Mouse (Mus musculus) embryonic facial prominence, embryonic 12.5 days (tissue): Measurements from ENCODE around the gene Bmper. TPM values are rescaled to one million over a fixed set of nuclear protein-coding genes. Genes with fewer than 3 reads are reported as not detected.

ENCODE experiments used
- ATAC-seq: fragments of 200-750 bp; cut with Nextera tagmentation; 2 replicates; pipeline ENCODE4 v1.8.0; 2017; ENCODE audit not compliant: insufficient number of reproducible peaks, insufficient read depth, low FRiP score, low TSS enrichment
- H3K27ac ChIP-seq: fragments of 300-500 bp; sonication (generic); 2 replicates; pipeline ENCODE4 v1.5.1; 2016; ENCODE audit warnings: mild to moderate bottlenecking
- H3K27me3 ChIP-seq: fragments of 300-500 bp; sonication (generic); 2 replicates; pipeline ENCODE4 v1.6.1; 2016; ENCODE audit warnings: mild to moderate bottlenecking, moderate library complexity
- H3K36me3 ChIP-seq: fragments of 300-500 bp; sonication (generic); 2 replicates; pipeline ENCODE4 v1.6.1; 2016; ENCODE audit warnings: mild to moderate bottlenecking
- H3K4me1 ChIP-seq: fragments of 300-500 bp; sonication (generic); 2 replicates; pipeline ENCODE4 v1.6.1; 2016
- H3K4me2 ChIP-seq: fragments of 300-500 bp; sonication (generic); replicated peaks from 2 replicates; pipeline ENCODE4 v1.6.1; 2016; ENCODE audit warnings: mild to moderate bottlenecking, moderate library complexity
- H3K4me3 ChIP-seq: fragments of 300-500 bp; sonication (generic); 2 replicates; pipeline ENCODE4 v1.5.1; 2016; ENCODE audit warnings: mild to moderate bottlenecking
- H3K9ac ChIP-seq: fragments of 300-500 bp; sonication (generic); 2 replicates; pipeline ENCODE4 v1.6.1; 2016; ENCODE audit warnings: mild to moderate bottlenecking, moderate library complexity
- H3K9me3 ChIP-seq: fragments of 300-500 bp; sonication (generic); 2 replicates; pipeline ENCODE4 v1.6.1; 2016; ENCODE audit warnings: mild to moderate bottlenecking, moderate library complexity
- WGBS: fragments of 180-500 bp; shearing (Covaris S2); methylation state at CpG from one replicate; pipeline ENCODE4 v1.1.7; 2016; 5-methylcytosine and 5-hydroxymethylcytosine counted together
- polyA plus RNA-seq: library from polyadenylated mRNA; unstranded; fragments of >200 nt; fragmentation: Nextera tagmentation; extraction: Ambion mirVana; gene quantifications from 2 replicates; pipeline ENCODE4 v1.2.1, GENCODE M21; 2016

Bmper gene
- polyA plus RNA-seq, 1 experiment from 2014 or later: 23.8 TPM

DNA sequence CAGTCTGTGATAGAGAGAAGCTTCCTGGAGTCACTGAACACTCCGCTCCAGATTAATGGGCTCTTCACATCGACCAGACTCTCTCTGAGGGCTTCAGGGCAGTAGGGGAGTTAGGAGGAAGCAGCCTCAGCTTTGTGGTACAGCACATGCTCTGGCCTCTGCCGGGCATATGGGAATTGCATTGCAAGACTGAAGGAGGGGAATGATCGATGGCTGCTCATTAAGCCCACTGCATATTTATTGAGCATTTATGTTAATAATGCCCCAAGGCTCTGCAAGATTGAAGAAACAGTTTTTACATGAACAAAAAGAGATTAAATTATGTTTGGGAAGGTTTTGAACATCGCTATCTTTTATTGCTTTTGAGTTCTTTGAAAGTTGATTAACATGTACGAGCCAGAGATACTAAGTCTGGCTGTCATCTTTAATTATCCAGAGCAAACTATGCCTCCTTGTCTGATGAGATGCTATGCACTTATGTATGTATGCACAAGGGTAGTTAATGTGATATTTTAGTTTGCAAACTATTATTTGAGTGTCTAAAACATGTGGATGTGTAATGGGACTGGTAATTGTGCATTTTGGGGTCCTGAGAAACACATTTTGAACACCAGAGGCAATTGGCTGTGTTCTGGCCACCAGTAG, 13.9 kb downstream of the Bmper start:
- no peak overlapping the region for H3K4me2 ChIP-seq
- H3K9ac ChIP-seq: no peak overlapping the region
- no peaks in the 10 kb centered on the region for H3K9me3 ChIP-seq
- no peak for ATAC-seq
- H3K36me3 ChIP-seq: no peaks in the 10 kb centered on the region
- H3K4me1 ChIP-seq: 0 out of 2 replicates have a peak, but pooled peaks cover 3% of the 10 kb centered on the region
- H3K4me3 ChIP-seq: no peak overlapping the region
- no peak overlapping the region for H3K27ac ChIP-seq
- no peaks in the 10 kb centered on the region for H3K27me3 ChIP-seq
- WGBS: 60% methylated on average over 6 of the region's 6 CpGs

GRCm38 (mm10) chr9:23239011-23239410, 16.1 kb downstream of the Bmper start:
- no peaks in the 10 kb centered on the region for H3K36me3 ChIP-seq
- no peak overlapping the region for H3K9ac ChIP-seq
- 68% methylated on average over 2 of the region's 2 CpGs for WGBS

GRCm38 (mm10) chr9:23242911-23243310, 20.0 kb downstream of the Bmper start:
- Histone ChIP-seq H3K4me2 (no peak overlapping the region), H3K4me3 (no peak overlapping the region), H3K9ac (no peak overlapping the region), H3K9me3 (no peaks in the 10 kb centered on the region), H3K27ac (no peak overlapping the region), H3K36me3 (no peaks in the 10 kb centered on the region), H3K27me3 (no peaks in the 10 kb centered on the region), H3K4me1 (0 out of 2 replicates have a peak, but pooled peaks cover 4% of the 10 kb centered on the region)
- 71% methylated on average over 3 of the region's 3 CpGs for WGBS
- no peak for ATAC-seq

More at GRCm38 (mm10) chr9:23239011-23239410, 16.1 kb downstream of the Bmper start:
- ATAC-seq: no peak
- Histone ChIP-seq H3K9me3 (no peaks in the 10 kb centered on the region), H3K4me2 (no peak overlapping the region), H3K27ac (no peak overlapping the region), H3K4me1 (no peaks in the 10 kb centered on the region), H3K27me3 (no peaks in the 10 kb centered on the region), H3K4me3 (no peak overlapping the region)

- 62% methylated on average over 6 of the region's 6 CpGs for WGBS
- 0 out of 2 replicates have a peak, but pooled peaks cover 4% of the 10 kb centered on the region for H3K4me1 ChIP-seq
- H3K4me2 ChIP-seq: no peak overlapping the region
- H3K27me3 ChIP-seq: no peaks in the 10 kb centered on the region
- no peaks in the 10 kb centered on the region for H3K9me3 ChIP-seq
- ATAC-seq: no peak
- H3K4me3 ChIP-seq: no peak overlapping the region
- no peaks in the 10 kb centered on the region for H3K36me3 ChIP-seq
- no peak overlapping the region for H3K27ac ChIP-seq
- no peak overlapping the region for H3K9ac ChIP-seq
Measured at GRCm38 (mm10) chr9:23243869-23244268, 21.0 kb downstream of the Bmper start.

DNA sequence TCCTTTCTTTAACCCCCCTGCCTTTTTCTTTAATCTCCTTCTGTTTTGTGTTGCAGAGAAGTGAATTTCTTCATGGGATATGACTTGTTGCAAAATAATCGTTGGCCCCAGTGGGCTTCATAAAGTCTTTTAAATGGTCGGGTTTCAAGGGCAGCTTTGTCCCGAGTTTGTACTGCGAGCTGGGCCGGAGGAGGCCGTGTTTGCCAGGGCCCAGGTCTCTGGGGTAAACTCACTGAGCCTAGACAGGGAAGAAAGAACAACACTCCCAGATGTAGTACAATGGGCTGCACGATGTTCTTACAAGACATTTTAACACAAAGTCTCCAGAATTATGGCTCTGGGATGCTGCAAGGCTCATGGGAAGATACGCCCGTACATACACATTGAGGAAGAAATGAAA, 23.5 kb downstream of the Bmper start:
- 0 out of 2 replicates have a peak, but pooled peaks cover 4% of the 10 kb centered on the region for H3K4me1 ChIP-seq
- H3K4me2 ChIP-seq: no peak overlapping the region
- no peak for ATAC-seq
- no peak overlapping the region for H3K27ac ChIP-seq
- H3K27me3 ChIP-seq: no peaks in the 10 kb centered on the region
- no peaks in the 10 kb centered on the region for H3K36me3 ChIP-seq
- WGBS: 56% methylated on average over 9 of the region's 9 CpGs
- no peak overlapping the region for H3K9ac ChIP-seq
- H3K4me3 ChIP-seq: no peak overlapping the region
- H3K9me3 ChIP-seq: no peaks in the 10 kb centered on the region

DNA sequence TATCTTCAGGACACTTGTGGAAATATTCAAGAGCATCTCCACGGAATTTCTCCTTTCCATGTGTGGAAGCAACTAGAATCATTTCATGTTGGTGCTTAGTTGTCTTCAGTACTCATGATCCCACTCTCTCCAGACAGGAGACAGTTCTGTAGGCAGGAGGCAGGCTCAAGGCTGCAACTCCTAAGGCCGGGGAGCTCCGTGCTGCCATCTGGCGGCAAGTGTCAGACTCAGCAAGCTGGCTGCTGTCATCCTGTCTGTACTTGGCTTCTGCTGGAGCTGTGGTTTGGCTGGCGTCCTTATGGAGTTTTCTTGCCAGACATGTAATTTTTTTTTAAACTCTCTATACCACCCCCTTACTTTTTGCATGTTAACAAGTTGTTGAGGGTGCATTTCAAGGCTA, 27.1 kb downstream of the Bmper start:
- Histone ChIP-seq H3K4me3 (no peak overlapping the region), H3K9ac (no peak overlapping the region), H3K27me3 (peaks cover 11% of the 10 kb centered on the region; the same call in 1 of the 2 replicates), H3K36me3 (no peaks in the 10 kb centered on the region), H3K27ac (no peak overlapping the region), H3K4me2 (no peak overlapping the region), H3K4me1 (0 out of 2 replicates have a peak, but pooled peaks cover 7% of the 10 kb centered on the region), H3K9me3 (no peaks in the 10 kb centered on the region)
- ATAC-seq: peak; percentile 74; the same call in 1 of the 2 replicates
- WGBS: 8% methylated on average over 5 of the region's 5 CpGs

GRCm38 (mm10) chr9:23251001-23251400, 28.1 kb downstream of the Bmper start:
- Histone ChIP-seq H3K4me2 (no peak overlapping the region), H3K4me1 (0 out of 2 replicates have a peak, but pooled peaks cover 3% of the 10 kb centered on the region), H3K9me3 (no peaks in the 10 kb centered on the region), H3K27ac (no peak overlapping the region), H3K4me3 (no peak overlapping the region), H3K9ac (no peak overlapping the region), H3K36me3 (no peaks in the 10 kb centered on the region), H3K27me3 (peaks cover 12% of the 10 kb centered on the region; the same call in 1 of the 2 replicates)
- ATAC-seq: no peak
- WGBS: 79% methylated on average over 6 of the region's 6 CpGs

DNA sequence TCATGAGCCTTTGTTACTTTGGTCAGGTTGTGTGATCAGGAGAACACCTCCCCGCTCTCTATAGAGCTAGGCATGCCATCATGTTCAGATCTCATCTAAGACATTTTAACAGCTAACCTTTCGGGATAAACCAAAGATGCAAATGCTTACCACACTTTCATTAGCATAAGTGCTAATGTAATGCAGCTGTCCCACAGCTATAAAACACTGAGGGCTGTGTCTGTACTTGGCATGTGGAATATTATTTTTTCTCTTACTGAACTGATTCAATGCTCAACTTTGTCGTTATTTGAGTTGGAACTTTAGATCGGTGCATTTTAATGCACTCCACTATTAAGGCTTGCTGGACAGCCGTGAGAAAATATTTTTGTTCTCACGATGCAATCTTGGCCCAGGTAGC, 30.7 kb downstream of the Bmper start:
- no peak overlapping the region for H3K4me3 ChIP-seq
- H3K36me3 ChIP-seq: 0 out of 2 replicates have a peak, but pooled peaks cover 3% of the 10 kb centered on the region
- H3K4me1 ChIP-seq: 0 out of 2 replicates have a peak, but pooled peaks cover 3% of the 10 kb centered on the region
- ATAC-seq: no peak
- WGBS: 68% methylated on average over 6 of the region's 6 CpGs
- peaks cover 12% of the 10 kb centered on the region; the same call in 1 of the 2 replicates for H3K27me3 ChIP-seq
- H3K9me3 ChIP-seq: no peaks in the 10 kb centered on the region
- no peak overlapping the region for H3K9ac ChIP-seq
- no peak overlapping the region for H3K27ac ChIP-seq
- no peak overlapping the region for H3K4me2 ChIP-seq

- Histone ChIP-seq H3K4me1 (0 out of 2 replicates have a peak, but pooled peaks cover 3% of the 10 kb centered on the region), H3K9ac (no peak overlapping the region), H3K36me3 (0 out of 2 replicates have a peak, but pooled peaks cover 3% of the 10 kb centered on the region), H3K4me2 (peak overlapping the region; percentile 37), H3K9me3 (no peaks in the 10 kb centered on the region), H3K27me3 (peaks cover 12% of the 10 kb centered on the region; the same call in 1 of the 2 replicates), H3K27ac (no peak overlapping the region), H3K4me3 (no peak overlapping the region; the same call in 1 of the 2 replicates)
- ATAC-seq: no peak
- 41% methylated on average over 37 of the region's 37 CpGs for WGBS
Measured at GRCm38 (mm10) chr9:23254237-23255214, 31.6 kb downstream of the Bmper start.

DNA sequence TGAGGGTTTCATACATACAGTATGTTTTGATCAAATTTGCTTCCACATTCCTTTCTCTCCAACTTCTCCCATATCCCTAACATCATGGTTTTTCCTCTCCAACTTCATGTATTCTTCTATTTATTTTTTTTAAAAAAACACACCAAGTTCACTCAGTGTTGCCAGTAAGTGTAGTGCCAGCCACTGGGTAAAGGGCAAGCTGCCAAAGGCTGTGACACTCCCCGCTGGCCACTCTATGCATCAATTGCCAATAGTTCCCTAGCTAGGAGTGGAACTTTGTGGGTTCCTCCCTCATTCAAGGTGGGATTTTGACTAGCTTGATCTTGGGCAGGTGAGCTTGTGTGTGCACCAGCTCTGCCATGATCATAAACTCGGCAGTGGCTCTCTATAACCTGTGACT, 33.0 kb downstream of the Bmper start:
- no peak for ATAC-seq
- no peak overlapping the region for H3K27ac ChIP-seq
- 91% methylated on average over 2 of the region's 2 CpGs for WGBS

GRCm38 (mm10) chr9:23256576-23256975, 33.7 kb downstream of the Bmper start:
- no peak for ATAC-seq
- H3K27me3 ChIP-seq: peaks cover 12% of the 10 kb centered on the region; the same call in 1 of the 2 replicates
- H3K4me1 ChIP-seq: 0 out of 2 replicates have a peak, but pooled peaks cover 3% of the 10 kb centered on the region
- no peak overlapping the region for H3K4me3 ChIP-seq
- WGBS: 87% methylated on average over 2 of the region's 2 CpGs
- H3K36me3 ChIP-seq: 0 out of 2 replicates have a peak, but pooled peaks cover 3% of the 10 kb centered on the region
- H3K9me3 ChIP-seq: no peaks in the 10 kb centered on the region
- H3K4me2 ChIP-seq: no peak overlapping the region
- H3K27ac ChIP-seq: no peak overlapping the region
- no peak overlapping the region for H3K9ac ChIP-seq

More for the DNA sequence above, 33.0 kb downstream of the Bmper start:
- Histone ChIP-seq H3K27me3 (peaks cover 12% of the 10 kb centered on the region; the same call in 1 of the 2 replicates), H3K4me3 (no peak overlapping the region), H3K9me3 (no peaks in the 10 kb centered on the region), H3K4me1 (0 out of 2 replicates have a peak, but pooled peaks cover 3% of the 10 kb centered on the region), H3K9ac (no peak overlapping the region), H3K36me3 (0 out of 2 replicates have a peak, but pooled peaks cover 3% of the 10 kb centered on the region), H3K4me2 (no peak overlapping the region)
